Mouse (Mus musculus): ENCODE results near the gene Vstm2l.
A peak's percentile ranks its signal among the peaks of the same experiment; 100 is the strongest.

Gene Vstm2l

GRCm38 (mm10) chr2:157914105-157914764 lies at the start of gene Vstm2l:
Vstm2l (plus strand) TSS chr2:157914653.
- no peak for DNase-seq (ENCODE audit: low read depth, low spot score)

- DNase-seq (ENCODE audit: low read depth, low spot score) = no peak
Observed at GRCm38 (mm10) chr2:157867126-157867525, 47.3 kb upstream of the Vstm2l start.

- DNase-seq (ENCODE audit: low read depth, low spot score) = peak; percentile 94
Observed at GRCm38 (mm10) chr2:157870247-157870646, 44.2 kb upstream of the Vstm2l start.

GRCm38 (mm10) chr2:157873223-157873622 lies 41.2 kb upstream of the Vstm2l start:
- DNase-seq (ENCODE audit: low read depth, low spot score) = peak; percentile 97

GRCm38 (mm10) chr2:157873691-157874090 lies 40.8 kb upstream of the Vstm2l start:
- peak; percentile 86 for DNase-seq (ENCODE audit: low read depth, low spot score)

GRCm38 (mm10) chr2:157875111-157875510 lies 39.3 kb upstream of the Vstm2l start:
- DNase-seq (ENCODE audit: low read depth, low spot score) = peak; percentile 84

GRCm38 (mm10) chr2:157877394-157877793 lies 37.1 kb upstream of the Vstm2l start:
- no peak for DNase-seq (ENCODE audit: low read depth, low spot score)

GRCm38 (mm10) chr2:157877967-157878366 lies 36.5 kb upstream of the Vstm2l start:
- no peak for DNase-seq (ENCODE audit: low read depth, low spot score)

- no peak for DNase-seq (ENCODE audit: low read depth, low spot score)
Observed at GRCm38 (mm10) chr2:157881939-157882338, 32.5 kb upstream of the Vstm2l start.

GRCm38 (mm10) chr2:157887275-157888025 lies 27.0 kb upstream of the Vstm2l start:
- no peak for DNase-seq (ENCODE audit: low read depth, low spot score)

GRCm38 (mm10) chr2:157891166-157891565 lies 23.3 kb upstream of the Vstm2l start:
- no peak for DNase-seq (ENCODE audit: low read depth, low spot score)

- DNase-seq (ENCODE audit: low read depth, low spot score) = no peak
Observed at GRCm38 (mm10) chr2:157897131-157897530, 17.3 kb upstream of the Vstm2l start.

- DNase-seq (ENCODE audit: low read depth, low spot score) = peak; percentile 79
Observed at GRCm38 (mm10) chr2:157913204-157913636, 1.2 kb upstream of the Vstm2l start.

- DNase-seq (ENCODE audit: low read depth, low spot score) = no peak
Observed at GRCm38 (mm10) chr2:157913705-157914104, 748 bp upstream of the Vstm2l start.

- DNase-seq (ENCODE audit: low read depth, low spot score) = no peak
Observed at GRCm38 (mm10) chr2:157914889-157915517, 550 bp downstream of the Vstm2l start.

- DNase-seq (ENCODE audit: low read depth, low spot score) = no peak
Observed at GRCm38 (mm10) chr2:157918529-157918928, 4.1 kb downstream of the Vstm2l start.

GRCm38 (mm10) chr2:157921551-157921950 lies 7.1 kb downstream of the Vstm2l start:
- DNase-seq (ENCODE audit: low read depth, low spot score) = no peak

- no peak for DNase-seq (ENCODE audit: low read depth, low spot score)
Observed at GRCm38 (mm10) chr2:157923406-157923805, 9.0 kb downstream of the Vstm2l start.

GRCm38 (mm10) chr2:157924504-157924903 lies 10.1 kb downstream of the Vstm2l start:
- DNase-seq (ENCODE audit: low read depth, low spot score) = no peak

- no peak for DNase-seq (ENCODE audit: low read depth, low spot score)
Observed at GRCm38 (mm10) chr2:157926502-157926901, 12.0 kb downstream of the Vstm2l start.

GRCm38 (mm10) chr2:157926927-157927326 lies 12.5 kb downstream of the Vstm2l start:
- DNase-seq (ENCODE audit: low read depth, low spot score) = no peak

- no peak for DNase-seq (ENCODE audit: low read depth, low spot score)
Observed at GRCm38 (mm10) chr2:157927397-157927796, 12.9 kb downstream of the Vstm2l start.

- no peak for DNase-seq (ENCODE audit: low read depth, low spot score)
Observed at GRCm38 (mm10) chr2:157927815-157928214, 13.4 kb downstream of the Vstm2l start.
